Mouse (Mus musculus) embryonic fibroblast, embryonic 13.5 days (primary cell): ENCODE measurements at regions not wholly inside any gene's neighbourhood (a gene's known extent, or its start where the extent isn't known, plus 50 kb on each side); places are given as distances from the start of the nearest gene placed in this dataset.

Experiments used
- H3K27ac ChIP-seq: 2 replicates; pipeline ENCODE4 v1.5.1; 2012; ENCODE audit warnings: low read length, control low read depth, inconsistent platforms; ENCODE audit not compliant: insufficient read depth
- H3K4me1 ChIP-seq: 2 replicates; pipeline ENCODE4 v1.6.1; 2011; ENCODE audit warnings: low read length; ENCODE audit not compliant: control insufficient read depth, insufficient read depth
- H3K4me3 ChIP-seq: 2 replicates; pipeline ENCODE4 v1.5.1; 2011; ENCODE audit warnings: mild to moderate bottlenecking, control low read depth, low read length; ENCODE audit not compliant: insufficient read depth
- CTCF ChIP-seq: IDR thresholded peaks from 2 replicates; pipeline ENCODE4 v1.5.1; 2011; ENCODE audit warnings: mild to moderate bottlenecking, control low read depth, low read length, moderate library complexity, borderline replicate concordance; ENCODE audit not compliant: insufficient read depth
- POLR2A ChIP-seq: IDR thresholded peaks from 2 replicates; pipeline ENCODE4 v1.6.1; 2011; ENCODE audit warnings: low read depth, mild to moderate bottlenecking, control low read depth, low read length, moderate library complexity

- Histone ChIP-seq H3K4me3 (no peak overlapping the region), H3K27ac (no peak overlapping the region), H3K4me1 (no peaks in the 10 kb centered on the region)
- TF ChIP-seq CTCF (no peak), POLR2A (no peak)
Observed at GRCm38 (mm10) chr9:89831855-89832254, 77.9 kb upstream of the Rasgrf1 start.

- Histone ChIP-seq H3K4me3 (no peak overlapping the region), H3K27ac (no peak overlapping the region), H3K4me1 (no peaks in the 10 kb centered on the region)
- no peak for TF ChIP-seq POLR2A
- no peak for TF ChIP-seq CTCF
Observed at GRCm38 (mm10) chr9:89828156-89828555, 81.6 kb upstream of the Rasgrf1 start.

GRCm38 (mm10) chr9:89827564-89827963, 82.1 kb upstream of the Rasgrf1 start:
- H3K4me3 ChIP-seq = no peak overlapping the region
- no peaks in the 10 kb centered on the region for H3K4me1 ChIP-seq
- TF ChIP-seq POLR2A (no peak), CTCF (no peak)
- no peak overlapping the region for H3K27ac ChIP-seq

DNA sequence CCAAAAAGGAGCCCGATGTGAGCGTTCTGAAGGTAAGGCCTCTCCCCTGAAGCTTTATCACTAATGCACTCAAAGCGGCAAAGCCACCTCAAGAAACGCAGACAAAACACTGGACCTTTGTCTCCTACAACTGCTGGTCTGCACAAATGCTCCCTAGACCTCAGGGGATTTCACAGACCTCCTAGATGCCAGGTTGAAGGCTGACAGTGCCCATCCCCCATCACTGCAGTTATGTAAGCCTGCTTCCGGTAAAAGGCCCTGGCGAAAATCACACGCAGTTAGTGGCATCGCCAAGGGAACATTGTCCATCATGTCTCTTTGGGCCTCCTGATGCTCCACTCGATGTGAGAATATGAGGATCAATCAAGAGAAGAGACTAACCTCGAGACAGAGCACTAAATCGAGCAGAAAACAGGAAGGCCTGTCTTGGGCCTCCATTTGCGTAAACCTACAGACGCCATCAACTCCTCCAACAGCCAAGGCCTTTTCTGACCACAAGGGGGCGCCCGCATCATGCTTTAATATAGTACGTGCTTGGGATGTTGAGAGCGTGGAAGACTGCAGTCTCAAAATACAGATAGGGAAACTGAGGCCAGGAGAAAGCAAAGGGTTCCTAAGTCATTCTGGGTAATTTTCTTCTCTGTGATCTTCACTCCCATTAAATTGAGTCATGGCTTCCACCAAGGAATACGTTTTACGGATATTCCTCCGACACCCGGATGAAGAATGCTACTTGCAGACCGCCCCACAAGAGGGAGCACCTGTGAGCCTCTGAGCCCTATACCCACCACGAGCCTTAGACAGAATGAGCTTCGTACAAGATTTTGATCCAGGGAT, 82.8 kb upstream of the Rasgrf1 start:
- Histone ChIP-seq H3K27ac (no peak overlapping the region), H3K4me1 (no peaks in the 10 kb centered on the region), H3K4me3 (peak overlapping the region; percentile 9; the same call in 1 of the 2 replicates)
- TF ChIP-seq CTCF (peak; percentile 50; the same call in 1 of the 2 replicates), POLR2A (no peak)

DNA sequence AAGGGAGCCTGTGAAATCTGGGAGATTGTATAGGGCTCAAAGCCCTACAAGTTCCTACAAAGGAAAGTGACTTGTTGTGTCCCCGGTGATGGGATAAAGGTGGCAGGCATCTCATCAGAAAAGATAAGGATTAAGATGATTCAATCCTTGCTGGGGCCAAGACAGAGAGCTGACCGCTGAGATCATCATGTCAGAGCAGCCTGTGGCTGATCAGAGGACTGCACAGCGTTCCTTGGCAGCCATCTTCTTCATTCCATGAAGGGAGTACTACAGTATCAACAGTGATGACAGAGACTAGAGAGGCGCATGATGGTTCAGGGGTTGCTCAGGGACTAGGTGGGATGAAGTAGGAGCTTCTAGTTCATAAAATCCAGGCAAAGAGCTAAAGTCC, 83.6 kb upstream of the Ankrd34c start:
- TF ChIP-seq CTCF (no peak), POLR2A (no peak)
- Histone ChIP-seq H3K4me1 (0 out of 2 replicates have a peak, but pooled peaks cover 2% of the 10 kb centered on the region), H3K4me3 (no peak overlapping the region), H3K27ac (no peak overlapping the region)

DNA sequence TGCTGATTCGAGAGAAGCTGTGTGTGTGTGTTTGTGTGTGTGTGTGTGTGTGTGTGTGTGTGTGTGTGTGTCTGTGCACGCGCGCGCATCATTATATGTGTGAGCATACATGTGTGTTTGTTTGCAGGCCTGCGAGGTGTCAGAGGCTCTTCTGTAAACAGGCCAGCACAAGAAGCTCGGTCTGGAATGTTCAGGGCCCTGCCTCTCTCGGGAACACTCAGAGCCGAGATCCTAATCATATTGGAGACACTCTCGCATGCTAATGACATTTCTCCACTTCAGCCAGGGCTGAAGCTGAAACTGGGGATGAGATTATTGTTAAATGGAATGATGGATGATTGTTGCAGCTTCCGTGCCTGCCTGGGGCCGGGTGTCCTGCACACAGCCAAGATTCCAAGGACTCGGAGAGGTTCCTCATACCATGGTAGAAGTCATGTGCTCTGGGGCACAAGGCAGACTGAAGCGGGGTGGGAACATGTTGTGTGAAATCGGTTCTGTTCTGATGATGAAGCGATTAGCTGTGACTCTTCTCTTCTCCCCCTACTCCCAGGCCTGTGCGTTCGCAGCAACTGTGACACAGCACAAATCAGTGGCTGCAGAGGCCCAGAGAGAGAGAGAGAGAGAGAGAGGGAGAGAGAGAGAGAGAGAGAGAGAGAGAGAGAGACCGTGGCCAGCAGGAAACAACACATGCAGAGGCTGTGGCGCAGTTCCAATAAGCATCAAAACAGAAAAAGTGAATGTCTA, 83.0 kb upstream of the Ankrd34c start:
- Histone ChIP-seq H3K4me1 (0 out of 2 replicates have a peak, but pooled peaks cover 2% of the 10 kb centered on the region), H3K27ac (no peak overlapping the region), H3K4me3 (no peak overlapping the region)
- TF ChIP-seq POLR2A (no peak), CTCF (no peak)

DNA sequence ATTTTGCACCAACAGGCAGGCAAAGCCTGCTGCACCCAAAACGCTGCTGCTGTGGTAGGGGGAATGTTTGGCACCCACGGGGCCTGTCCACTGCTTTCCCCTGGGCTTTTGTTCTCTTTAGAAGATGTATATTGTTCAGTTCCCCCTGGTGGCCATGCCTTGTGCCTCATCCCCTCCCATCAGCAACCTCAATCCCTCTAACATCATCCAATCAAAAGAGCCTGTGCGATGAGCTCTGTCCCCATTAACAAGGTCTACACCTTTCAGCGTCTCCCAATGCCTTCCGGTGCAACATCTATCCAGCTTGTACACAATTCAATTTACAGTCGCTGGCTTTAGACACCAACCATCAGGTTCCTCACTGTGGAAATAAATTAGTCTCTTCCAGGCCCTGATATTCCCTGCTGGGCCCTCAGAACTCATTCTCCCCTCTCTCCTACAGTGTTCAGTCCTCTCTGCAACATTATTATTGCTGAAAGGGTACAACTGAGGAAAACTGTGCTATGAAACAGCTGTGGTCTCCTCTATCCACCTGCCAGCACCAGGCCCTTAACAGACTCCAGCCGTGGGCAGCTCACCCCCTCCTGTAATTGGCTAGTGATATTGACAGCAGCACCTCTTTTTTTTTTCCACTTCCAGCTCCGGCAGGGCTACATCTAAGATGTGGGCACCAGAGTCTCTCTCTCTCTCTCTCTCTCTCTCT, 75.5 kb upstream of the Ankrd34c start:
- Histone ChIP-seq H3K4me3 (no peak overlapping the region), H3K27ac (no peak overlapping the region), H3K4me1 (no peaks in the 10 kb centered on the region)
- TF ChIP-seq CTCF = no peak
- TF ChIP-seq POLR2A = no peak

- no peak overlapping the region for H3K4me3 ChIP-seq
- TF ChIP-seq CTCF = no peak
- TF ChIP-seq POLR2A = no peak
- H3K4me1 ChIP-seq = no peaks in the 10 kb centered on the region
- H3K27ac ChIP-seq = no peak overlapping the region
Observed at GRCm38 (mm10) chr9:89807381-89807780, 69.1 kb upstream of the Ankrd34c start.

DNA sequence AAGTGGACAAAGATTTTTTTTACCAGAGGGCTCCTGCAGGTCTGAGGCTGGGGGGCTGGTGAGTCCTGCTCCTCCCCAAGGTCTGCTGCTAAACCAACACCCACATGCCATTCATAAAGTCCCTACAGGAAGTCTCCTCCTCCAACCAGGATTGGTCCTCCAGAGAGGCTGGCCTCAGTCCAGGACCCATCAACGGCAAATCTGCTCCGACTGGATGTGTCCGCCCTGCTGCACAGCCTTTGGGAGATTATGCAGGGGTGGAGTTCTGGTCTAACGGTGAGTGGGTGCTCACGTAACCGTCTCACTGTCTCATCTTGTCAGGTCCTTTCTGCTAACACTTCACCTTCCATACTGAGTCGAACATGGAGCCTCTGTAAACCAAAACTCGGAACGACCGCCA, 64.4 kb upstream of the Ankrd34c start:
- Histone ChIP-seq H3K4me3 (no peak overlapping the region), H3K27ac (no peak overlapping the region), H3K4me1 (no peaks in the 10 kb centered on the region)
- TF ChIP-seq POLR2A (no peak), CTCF (no peak)
